Mouse (Mus musculus) natural killer cell, adult 2 months (primary cell): ENCODE data around the gene Dpp6.

Experiments used
- DNase-seq, 2 experiments: peaks; one replicate each; pipeline ENCODE4 v3.0.0; 2022; ENCODE audit warnings: low spot score in 2 of 2

The Dpp6 gene

DNA sequence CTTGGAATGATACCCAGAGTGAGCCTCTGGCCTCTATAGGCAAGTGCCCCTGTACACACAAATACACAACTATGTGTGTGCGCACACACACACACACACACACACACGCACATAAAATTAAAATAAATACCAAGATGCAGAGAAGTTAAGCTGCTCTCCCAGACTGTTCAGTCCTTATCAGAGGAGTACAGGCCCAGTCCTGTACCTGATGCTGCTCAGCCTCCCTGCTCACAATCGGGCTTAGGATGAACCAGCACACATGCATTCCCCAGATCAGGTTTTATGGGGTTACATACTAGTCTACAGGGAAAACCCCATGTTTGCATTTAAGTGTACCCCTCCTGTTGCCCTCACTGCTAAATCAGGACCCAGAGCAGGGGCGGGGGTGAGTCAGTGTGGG lies 847.1 kb downstream of the Dpp6 start:
- DNase-seq = no peak

GRCm38 (mm10) chr5:27671487-27671886 lies 854.5 kb downstream of the Dpp6 start:
- no peak for DNase-seq

DNA sequence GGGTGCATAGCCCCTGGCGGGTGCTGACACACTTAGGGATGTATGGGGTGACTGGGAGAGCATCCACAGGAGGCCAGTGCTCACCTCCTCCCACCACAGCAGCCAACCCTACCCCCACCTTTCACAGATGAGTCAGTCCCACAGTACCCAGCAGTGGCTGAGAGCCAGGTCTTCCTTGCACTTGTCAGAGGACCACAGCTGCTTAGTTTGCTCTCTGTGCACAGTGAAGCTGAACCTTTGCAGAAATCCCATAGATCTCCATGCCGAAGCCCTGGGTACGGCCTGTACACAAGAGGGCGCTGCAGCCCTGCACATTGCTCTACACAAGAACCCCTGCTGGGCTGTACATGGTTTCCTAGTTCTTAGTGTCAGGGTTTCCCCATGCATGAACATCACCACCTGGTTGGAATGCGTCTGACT lies 860.3 kb downstream of the Dpp6 start:
- no peak for DNase-seq

DNA sequence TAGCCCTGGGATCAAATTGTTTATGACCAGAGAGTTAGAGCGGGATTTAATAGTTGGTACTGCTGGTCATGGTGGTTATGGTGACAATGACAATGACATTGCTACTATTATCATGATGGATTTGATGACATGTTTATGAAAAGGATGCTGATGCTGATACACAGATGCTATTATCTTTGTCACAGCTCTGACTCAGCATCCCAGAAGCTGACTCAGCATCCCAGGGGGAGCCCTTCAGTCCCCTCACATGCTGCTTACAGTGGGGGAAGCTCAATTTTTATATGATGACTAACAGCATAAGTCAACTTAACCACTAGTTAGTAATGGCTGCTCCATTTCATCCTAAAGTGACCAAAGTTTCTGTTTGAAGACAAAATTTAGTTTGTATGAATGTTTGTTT lies 862.1 kb downstream of the Dpp6 start:
- no peak for DNase-seq

- DNase-seq = no peak
These were observed 863.5 kb downstream of the Dpp6 start for GRCm38 (mm10) chr5:27680476-27680875.

GRCm38 (mm10) chr5:27685162-27685561 lies 868.2 kb downstream of the Dpp6 start:
- no peak for DNase-seq

- DNase-seq = no peak
These were observed 868.9 kb downstream of the Dpp6 start for GRCm38 (mm10) chr5:27685923-27686322.

GRCm38 (mm10) chr5:27687311-27687710 lies 870.3 kb downstream of the Dpp6 start:
- no peak for DNase-seq

GRCm38 (mm10) chr5:27702482-27702881 lies 885.5 kb downstream of the Dpp6 start:
- DNase-seq = no peak

DNA sequence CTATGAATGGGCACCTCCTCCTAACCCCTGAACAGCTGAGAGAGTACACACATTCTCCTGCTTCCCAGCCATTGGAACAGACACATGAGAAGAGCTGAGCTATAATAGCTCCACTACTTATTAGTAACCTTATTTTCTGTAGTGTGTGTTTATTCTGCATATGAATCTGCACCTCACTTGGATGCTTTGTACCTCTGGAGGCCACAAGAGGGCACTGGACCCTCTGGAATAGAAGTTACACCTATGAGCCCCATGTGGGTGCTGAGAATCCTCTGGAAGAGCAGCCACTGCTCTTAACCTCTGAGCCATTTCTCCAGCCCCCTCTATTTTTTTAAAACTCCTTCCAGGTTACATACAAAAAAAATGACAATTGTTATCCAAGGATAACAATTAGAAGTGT lies 888.0 kb downstream of the Dpp6 start:
- DNase-seq = no peak

- DNase-seq = no peak
These were observed 889.5 kb downstream of the Dpp6 start for GRCm38 (mm10) chr5:27706551-27706950.

GRCm38 (mm10) chr5:27707283-27707682 lies 890.3 kb downstream of the Dpp6 start:
- DNase-seq = no peak

DNA sequence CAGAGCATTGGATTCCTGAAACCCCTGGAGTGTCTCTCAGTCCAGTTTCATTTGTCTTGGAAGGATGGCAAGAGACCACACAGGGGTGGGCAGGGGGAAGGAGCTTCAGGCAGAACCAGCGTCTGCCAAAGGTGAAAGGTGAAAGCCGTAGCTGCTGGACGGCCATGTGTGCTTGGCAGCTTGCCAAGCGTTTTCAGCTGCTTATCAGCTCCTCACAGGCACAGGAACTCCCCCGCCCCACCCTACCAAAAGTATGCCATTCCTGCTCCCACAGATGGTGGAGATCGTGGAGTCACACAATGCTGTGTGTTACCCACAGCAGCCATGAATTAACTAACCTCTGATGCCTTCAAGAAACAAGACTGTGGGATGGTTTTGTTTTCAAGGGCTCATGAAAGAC lies 891.2 kb downstream of the Dpp6 start:
- DNase-seq = no peak

DNA sequence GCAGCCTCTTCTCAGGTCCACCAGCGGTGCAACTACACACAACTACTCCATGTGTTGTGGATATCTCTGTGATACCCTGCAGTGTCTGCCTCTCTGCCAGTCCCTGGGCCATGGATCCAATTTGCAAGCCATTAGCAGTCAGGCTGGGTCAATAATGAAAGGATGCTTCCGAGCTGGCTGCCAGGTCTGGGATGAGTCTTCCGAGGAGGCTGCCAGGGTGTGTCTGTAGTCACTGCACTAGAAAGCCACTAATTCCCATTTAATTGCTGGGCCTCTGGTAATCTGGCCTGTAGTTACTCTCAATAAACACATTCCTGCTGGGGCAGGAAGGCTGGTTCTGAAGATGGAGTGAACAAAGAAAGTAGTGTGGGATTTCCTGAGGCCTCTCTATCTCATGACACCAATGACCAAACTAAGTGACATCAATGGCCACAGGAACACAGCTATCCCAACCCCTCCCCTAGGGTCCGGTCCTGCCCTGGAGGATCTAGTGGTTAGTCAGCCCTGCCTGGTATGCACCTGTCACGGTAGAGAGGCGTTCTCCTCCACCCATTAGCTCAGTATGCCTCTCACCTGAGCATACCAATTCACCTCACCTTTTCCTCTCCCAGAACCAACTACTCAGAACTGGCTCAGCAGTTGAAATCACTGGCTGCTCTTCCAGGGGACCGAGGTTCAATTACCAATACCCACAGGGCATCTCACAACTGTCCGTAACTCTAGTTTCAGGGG lies 894.6 kb downstream of the Dpp6 start:
- DNase-seq = no peak

DNA sequence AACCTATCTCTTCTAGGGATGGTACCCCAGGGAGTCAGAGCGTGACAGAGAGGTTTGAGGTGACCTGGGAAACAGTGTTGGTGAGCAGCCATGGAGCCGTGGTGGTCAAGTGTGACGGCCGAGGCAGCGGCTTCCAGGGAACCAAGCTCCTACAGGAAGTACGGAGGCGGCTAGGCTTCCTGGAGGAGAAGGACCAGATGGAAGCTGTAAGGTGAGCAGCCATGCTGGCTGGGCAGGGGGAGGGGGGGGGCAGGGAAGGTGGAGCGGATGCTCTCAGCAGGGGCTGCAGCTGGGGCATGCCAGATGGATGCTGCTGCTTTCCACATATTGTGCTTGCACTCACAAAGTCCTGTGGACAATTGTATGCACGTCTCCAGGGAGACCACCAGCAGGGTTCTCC lies 897.4 kb downstream of the Dpp6 start:
- no peak for DNase-seq

GRCm38 (mm10) chr5:27716026-27716425 lies 899.0 kb downstream of the Dpp6 start:
- DNase-seq = no peak

DNA sequence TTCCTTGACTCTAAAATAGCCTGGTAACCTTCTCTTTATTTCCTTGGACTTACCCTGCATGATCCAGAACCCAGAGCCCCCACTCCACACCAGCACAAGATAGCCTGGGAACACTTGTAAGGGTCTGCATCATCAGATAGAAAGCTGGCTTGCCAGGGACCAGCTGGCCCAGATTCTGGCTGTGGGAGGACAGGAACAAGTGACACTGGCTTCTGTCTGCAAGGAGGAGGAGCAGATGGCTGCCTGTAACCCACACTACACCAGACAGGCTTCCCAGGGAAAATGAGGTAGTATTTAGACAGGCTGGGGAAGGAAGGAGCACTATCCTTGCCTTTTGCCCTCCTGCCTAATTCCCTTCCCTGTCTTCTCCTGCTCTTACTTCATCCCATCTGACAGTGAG lies 900.3 kb downstream of the Dpp6 start:
- DNase-seq = no peak

DNA sequence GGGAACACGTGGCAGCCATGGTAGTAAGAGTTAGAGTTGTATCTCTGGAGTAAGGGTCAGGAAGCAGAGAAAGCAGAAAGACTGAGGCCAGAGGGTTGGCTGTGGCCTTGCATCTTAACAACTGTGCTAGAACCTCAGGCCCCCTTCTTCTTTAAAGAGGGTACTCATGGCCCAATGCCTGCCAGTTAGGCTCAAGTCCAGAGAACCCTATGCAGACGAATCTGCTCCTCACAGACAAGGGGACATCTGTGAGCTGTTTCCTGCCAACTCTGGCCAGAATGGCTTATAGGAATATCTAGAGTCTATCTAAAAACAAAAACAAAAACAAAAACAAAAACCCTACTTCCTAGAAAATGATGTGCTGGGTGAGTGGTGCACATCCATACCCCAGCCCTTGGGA lies 902.3 kb downstream of the Dpp6 start:
- no peak for DNase-seq

GRCm38 (mm10) chr5:27724460-27724859 lies 907.5 kb downstream of the Dpp6 start:
- no peak for DNase-seq

- DNase-seq = no peak
These were observed 913.7 kb downstream of the Dpp6 start for GRCm38 (mm10) chr5:27730666-27731065.

DNA sequence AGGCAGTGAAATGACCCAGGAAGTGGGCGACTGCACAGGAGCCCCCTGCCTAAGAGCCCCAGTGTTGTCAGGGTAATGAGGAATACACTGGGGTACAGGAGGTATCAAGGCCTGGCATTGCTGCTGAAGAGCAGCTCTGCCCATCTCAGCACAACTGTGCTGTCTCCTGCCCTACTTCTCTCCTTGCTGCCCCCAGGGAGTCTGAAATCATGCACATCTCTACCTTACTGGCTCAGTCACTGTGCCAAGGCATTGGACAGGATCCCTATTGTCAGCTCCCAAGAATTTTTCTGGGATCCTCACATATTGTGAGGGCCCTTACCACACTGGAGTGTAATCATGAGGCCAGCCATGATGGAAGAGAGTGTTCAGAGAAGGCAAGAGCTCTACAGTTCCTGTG lies 914.4 kb downstream of the Dpp6 start:
- no peak for DNase-seq

DNA sequence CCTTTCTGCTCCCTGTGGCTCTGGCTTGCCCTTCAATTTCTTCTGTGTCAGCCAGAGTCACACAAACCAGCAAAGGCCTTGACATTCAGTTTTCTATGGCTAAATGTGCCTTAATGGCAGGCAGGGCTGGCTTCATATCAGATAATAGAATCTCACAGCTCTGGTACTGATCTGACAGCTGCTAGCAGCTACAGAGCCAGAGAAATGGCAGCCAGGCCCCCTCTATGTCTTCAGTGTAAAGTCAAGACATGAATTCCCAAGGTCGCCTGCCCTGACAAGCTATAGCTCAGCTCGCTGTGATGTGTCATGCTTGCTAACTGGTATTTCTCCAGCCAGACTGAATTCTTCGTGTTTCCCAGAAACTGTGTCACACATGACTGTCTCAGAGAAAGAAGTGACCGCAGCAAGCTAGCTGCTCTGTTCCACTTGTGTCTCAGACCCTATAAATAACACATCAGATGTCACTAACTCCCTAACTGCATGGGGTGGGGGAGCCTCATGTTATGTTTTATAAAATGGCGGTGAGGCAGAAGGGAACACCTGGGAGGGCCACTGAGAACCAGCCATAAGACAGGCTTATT lies 915.4 kb downstream of the Dpp6 start:
- no peak for DNase-seq

- DNase-seq = no peak
These were observed 920.2 kb downstream of the Dpp6 start for GRCm38 (mm10) chr5:27737168-27737567.

- no peak for DNase-seq
These were observed 922.2 kb downstream of the Dpp6 start for GRCm38 (mm10) chr5:27739216-27739615.
